In the genomic region with DNA sequence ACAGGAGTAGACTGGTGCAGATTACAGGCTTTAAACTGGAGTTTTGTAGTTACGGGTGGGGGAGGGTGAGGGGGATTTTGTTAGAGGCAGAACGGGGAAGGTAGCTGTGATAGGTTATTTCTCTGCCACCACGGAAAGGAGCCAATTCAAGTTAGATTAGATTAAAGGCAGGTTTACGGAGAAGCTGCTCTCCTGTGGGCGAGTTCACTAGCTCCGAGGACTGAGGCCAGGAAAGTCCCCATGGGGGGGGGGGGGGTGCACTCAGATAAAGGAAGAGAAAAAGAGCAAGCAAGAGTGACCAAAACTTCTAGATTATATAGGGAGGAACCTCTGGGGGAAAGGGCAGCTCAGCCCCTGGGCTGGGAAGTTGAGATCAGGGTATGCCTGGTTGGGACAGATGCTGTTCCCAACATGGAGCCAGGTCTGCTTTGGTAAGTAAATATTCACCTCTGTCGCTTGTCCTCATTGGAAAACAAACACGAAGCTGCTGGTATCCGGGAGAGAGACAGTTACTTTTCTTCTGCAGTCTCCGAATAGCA, we compare ENCODE assay signal across 8 mouse cellular contexts. TPM values are rescaled to one million over a fixed set of nuclear protein-coding genes. Genes with fewer than 3 reads are reported as not detected.
A peak's percentile ranks its signal among the peaks of the same experiment; 100 is the strongest.
DNase-seq lines count a peak whose midpoint lies in the region; ATAC-seq and TF ChIP-seq lines count a peak whose summit lies in the region.

No protein-coding gene starts in this region.

- peaks cover 19% of the 10 kb centered on the region for H3K9me3 ChIP-seq in E14TG2a.4 (ENCODE audit: low read length)
- H3K9me3 ChIP-seq in embryonic facial prominence, embryonic 12.5 days, result no peaks in the 10 kb centered on the region
- H3K9me3 ChIP-seq in hindbrain, embryonic 13.5 days, result no peaks in the 10 kb centered on the region
- H3K9me3 ChIP-seq in liver, embryonic 11.5 days (ENCODE audit: control insufficient read depth, low read length), result peaks cover 3% of the 10 kb centered on the region; the same call in 1 of the 2 replicates
- no peaks in the 10 kb centered on the region for H3K9me3 ChIP-seq in neural tube, embryonic 11.5 days (ENCODE audit: control insufficient read depth, low read length)

- H3K27me3 ChIP-seq in E14TG2a.4 (ENCODE audit: insufficient read depth, low read length), result no peaks in the 10 kb centered on the region
- H3K27me3 ChIP-seq in embryonic facial prominence, embryonic 12.5 days, result no peaks in the 10 kb centered on the region
- H3K27me3 ChIP-seq in hindbrain, embryonic 13.5 days, result no peaks in the 10 kb centered on the region
- H3K27me3 ChIP-seq in liver, embryonic 11.5 days (replicated peaks; ENCODE audit: control insufficient read depth, insufficient read depth, low read length), result no peaks in the 10 kb centered on the region
- no peaks in the 10 kb centered on the region for H3K27me3 ChIP-seq in neural tube, embryonic 11.5 days (ENCODE audit: control insufficient read depth, insufficient read depth, low read length)

- peak overlapping the region; percentile 97 for H3K9ac ChIP-seq in embryonic facial prominence, embryonic 12.5 days
- peak overlapping the region; percentile 98 for H3K9ac ChIP-seq in hindbrain, embryonic 13.5 days
- H3K9ac ChIP-seq in liver, embryonic 11.5 days (ENCODE audit: low read depth, low read length), result peak overlapping the region; percentile 90
- peak overlapping the region; percentile 99 for H3K9ac ChIP-seq in neural tube, embryonic 11.5 days (ENCODE audit: low read length)

- TF ChIP-seq CTCF in gastrocnemius, adult 2 months (IDR thresholded peaks at IDR 0.05), result no peak
- TF ChIP-seq CTCF in E14TG2a.4 (conservative IDR thresholded peaks at IDR 0.05; ENCODE audit: low read length), result no peak

- 2% methylated on average over 10 of the region's 10 CpGs for WGBS in embryonic facial prominence, embryonic 12.5 days
- 8% methylated on average over 10 of the region's 10 CpGs for WGBS in hindbrain, embryonic 13.5 days
- 2% methylated on average over 10 of the region's 10 CpGs for WGBS in liver, embryonic 11.5 days
- 8% methylated on average over 10 of the region's 10 CpGs for WGBS in neural tube, embryonic 11.5 days

- H3K4me1 ChIP-seq in E14TG2a.4 (replicated peaks; ENCODE audit: low read depth, low read length), result peaks cover 24% of the 10 kb centered on the region
- H3K4me1 ChIP-seq in embryonic facial prominence, embryonic 12.5 days, result peaks cover 7% of the 10 kb centered on the region
- H3K4me1 ChIP-seq in hindbrain, embryonic 13.5 days (replicated peaks), result peaks cover 22% of the 10 kb centered on the region
- H3K4me1 ChIP-seq in liver, embryonic 11.5 days (replicated peaks; ENCODE audit: control insufficient read depth, insufficient read depth, low read length), result peaks cover 33% of the 10 kb centered on the region
- H3K4me1 ChIP-seq in neural tube, embryonic 11.5 days (ENCODE audit: control insufficient read depth, insufficient read depth, low read length), result peaks cover 4% of the 10 kb centered on the region; the same call in 1 of the 2 replicates

- peak overlapping the region; percentile 87 for H3K4me3 ChIP-seq in gastrocnemius, adult 2 months
- peak overlapping the region; percentile 94 for H3K4me3 ChIP-seq in E14TG2a.4 (replicated peaks; ENCODE audit: low read length)
- peak overlapping the region; percentile 92 for H3K4me3 ChIP-seq in embryonic facial prominence, embryonic 12.5 days
- peak overlapping the region; percentile 94 for H3K4me3 ChIP-seq in hindbrain, embryonic 13.5 days
- peak overlapping the region; percentile 72 for H3K4me3 ChIP-seq in liver, embryonic 11.5 days (ENCODE audit: low read depth, low read length)
- H3K4me3 ChIP-seq in neural tube, embryonic 11.5 days (ENCODE audit: low read depth, low read length), result peak overlapping the region; percentile 87

- H3K4me2 ChIP-seq in embryonic facial prominence, embryonic 12.5 days (replicated peaks), result peak overlapping the region; percentile 74
- H3K4me2 ChIP-seq in hindbrain, embryonic 13.5 days, result peak overlapping the region; percentile 70
- H3K4me2 ChIP-seq in liver, embryonic 11.5 days, result peak overlapping the region; percentile 92
- peak overlapping the region; percentile 88 for H3K4me2 ChIP-seq in neural tube, embryonic 11.5 days (ENCODE audit: low read depth)

- intact Hi-C loops in gastrocnemius, adult 2 months (cut with DNase I), result loop anchor here (2.0 to 10.0 kb wide), 2 partner anchors 42 to 388 kb away; partner anchors contain the start of genes Mgat1 and Trim41

- H3K36me3 ChIP-seq in E14TG2a.4 (ENCODE audit: insufficient read depth, low read length), result peaks cover 23% of the 10 kb centered on the region
- H3K36me3 ChIP-seq in embryonic facial prominence, embryonic 12.5 days, result 0 out of 2 replicates have a peak, but pooled peaks cover 4% of the 10 kb centered on the region
- peaks cover 5% of the 10 kb centered on the region; the same call in 1 of the 2 replicates for H3K36me3 ChIP-seq in hindbrain, embryonic 13.5 days
- H3K36me3 ChIP-seq in liver, embryonic 11.5 days (ENCODE audit: control insufficient read depth, insufficient read depth, low read length), result no peaks in the 10 kb centered on the region
- no peaks in the 10 kb centered on the region for H3K36me3 ChIP-seq in neural tube, embryonic 11.5 days (ENCODE audit: control insufficient read depth, insufficient read depth, low read length)

- ATAC-seq in embryonic facial prominence, embryonic 12.5 days (ENCODE audit: insufficient number of reproducible peaks, insufficient read depth, low FRiP score, low TSS enrichment), result peak; percentile 1; the same call in 1 of the 2 replicates
- peak; percentile 31 for ATAC-seq in hindbrain, embryonic 13.5 days (ENCODE audit: low FRiP score)
- ATAC-seq in liver, embryonic 11.5 days (replicated peaks; ENCODE audit: low FRiP score), result peak; percentile 45
- ATAC-seq in neural tube, embryonic 11.5 days (ENCODE audit: insufficient read depth, low FRiP score, low TSS enrichment), result peak; percentile 18

- DNase-seq in gastrocnemius, adult 2 months, result peak; percentile 25
- no peak for DNase-seq in gastrocnemius, postnatal 10 days
- peak; percentile 53 for DNase-seq in liver, embryonic 11.5 days (ENCODE audit: low spot score)
- DNase-seq in neural tube, embryonic 11.5 days (ENCODE audit: low spot score), result no peak
- DNase-seq in thymus, postnatal 36 days, result peak; percentile 24 to 33

- H3K27ac ChIP-seq in gastrocnemius, adult 2 months, result peak overlapping the region; percentile 98
- H3K27ac ChIP-seq in embryonic facial prominence, embryonic 12.5 days, result peak overlapping the region; percentile 99
- peak overlapping the region; percentile 98 for H3K27ac ChIP-seq in hindbrain, embryonic 13.5 days
- peak overlapping the region; percentile 98 for H3K27ac ChIP-seq in liver, embryonic 11.5 days (ENCODE audit: low read depth, low read length)
- peak overlapping the region; percentile 99 for H3K27ac ChIP-seq in neural tube, embryonic 11.5 days (ENCODE audit: low read depth, low read length)

RNA-seq across cellular contexts. Expression of gene Zfp62, which starts 0.5 kb away (rescaled TPM):
- 10 to 100 TPM; 25.8 to 32.6 TPM for total RNA-seq in gastrocnemius, adult 2 months (2021)
- total RNA-seq in gastrocnemius, postnatal 10 days (2021), result 10 to 100 TPM; 20.8 to 27.5 TPM
- 49.4 and 53.9 TPM in 2 replicates for polyA plus RNA-seq in embryonic facial prominence, embryonic 12.5 days (2016; fragmentation: Nextera tagmentation; extraction: Ambion mirVana)
- 53.4 and 54.6 TPM in 2 replicates for polyA plus RNA-seq in hindbrain, embryonic 13.5 days (2015; fragmentation: Nextera tagmentation; extraction: Ambion mirVana)
- 30.9 and 32.2 TPM in 2 replicates for polyA plus RNA-seq in liver, embryonic 11.5 days (2014; fragmentation: Nextera tagmentation; extraction: Ambion mirVana)
- polyA plus RNA-seq in neural tube, embryonic 11.5 days (2014; fragmentation: Nextera tagmentation; extraction: Ambion mirVana), result 57.2 and 62.5 TPM in 2 replicates

RNA-seq across cellular contexts. Expression of gene Btnl9, which starts 15.6 kb away (rescaled TPM):
- 1 to 10 TPM in 1 of 2 experiments, under 1 TPM in 1; 0.97 to 3.6 TPM for total RNA-seq in gastrocnemius, adult 2 months (2021)
- total RNA-seq in gastrocnemius, postnatal 10 days (2021), result 1 to 10 TPM; 5.9 to 7.7 TPM
- polyA plus RNA-seq in embryonic facial prominence, embryonic 12.5 days (2016; fragmentation: Nextera tagmentation; extraction: Ambion mirVana), result 0.35 and 0.99 TPM in 2 replicates
- polyA plus RNA-seq in hindbrain, embryonic 13.5 days (2015; fragmentation: Nextera tagmentation; extraction: Ambion mirVana), result 0.05 and 0.10 TPM in 2 replicates
- polyA plus RNA-seq in liver, embryonic 11.5 days (2014; fragmentation: Nextera tagmentation; extraction: Ambion mirVana), result 2.0 and 2.2 TPM in 2 replicates
- polyA plus RNA-seq in neural tube, embryonic 11.5 days (2014; fragmentation: Nextera tagmentation; extraction: Ambion mirVana), result 0.20 and 0.21 TPM in 2 replicates

RNA-seq across cellular contexts. Expression of gene Mgat1, which starts 41.4 kb away (rescaled TPM):
- total RNA-seq in gastrocnemius, adult 2 months (2021), result 10 to 100 TPM; 42.0 to 48.0 TPM
- 10 to 100 TPM; 42.7 to 60.3 TPM for total RNA-seq in gastrocnemius, postnatal 10 days (2021)
- polyA plus RNA-seq in embryonic facial prominence, embryonic 12.5 days (2016; fragmentation: Nextera tagmentation; extraction: Ambion mirVana), result 46.6 and 49.9 TPM in 2 replicates
- 31.0 and 34.0 TPM in 2 replicates for polyA plus RNA-seq in hindbrain, embryonic 13.5 days (2015; fragmentation: Nextera tagmentation; extraction: Ambion mirVana)
- polyA plus RNA-seq in liver, embryonic 11.5 days (2014; fragmentation: Nextera tagmentation; extraction: Ambion mirVana), result 41.7 and 43.3 TPM in 2 replicates
- 28.6 and 33.2 TPM in 2 replicates for polyA plus RNA-seq in neural tube, embryonic 11.5 days (2014; fragmentation: Nextera tagmentation; extraction: Ambion mirVana)

RNA-seq across cellular contexts. Expression of gene Olfr1394, which starts 48.4 kb away (rescaled TPM):
- not detected for total RNA-seq in gastrocnemius, adult 2 months (2021)
- not detected for total RNA-seq in gastrocnemius, postnatal 10 days (2021)
- not detected in 2 replicates for polyA plus RNA-seq in embryonic facial prominence, embryonic 12.5 days (2016; fragmentation: Nextera tagmentation; extraction: Ambion mirVana)
- polyA plus RNA-seq in hindbrain, embryonic 13.5 days (2015; fragmentation: Nextera tagmentation; extraction: Ambion mirVana), result not detected in 2 replicates
- not detected in 2 replicates for polyA plus RNA-seq in liver, embryonic 11.5 days (2014; fragmentation: Nextera tagmentation; extraction: Ambion mirVana)
- polyA plus RNA-seq in neural tube, embryonic 11.5 days (2014; fragmentation: Nextera tagmentation; extraction: Ambion mirVana), result not detected in 2 replicates

Comparison
In these comparisons a context has a peak if more than half of its experiments do, and no peak if none do; other contexts are left out.
1. DNase-seq: peak in gastrocnemius, adult 2 months (single experiment), liver, embryonic 11.5 days (single experiment) and thymus, postnatal 36 days (2 of 2); none in gastrocnemius, postnatal 10 days (single experiment) and neural tube, embryonic 11.5 days (single experiment).
2. Peak in every context shown above with its lines, with median percentiles within 50 percentile points of each other: H3K27ac ChIP-seq, H3K4me3 ChIP-seq, ATAC-seq, H3K4me2 ChIP-seq and H3K9ac ChIP-seq.